Mouse (Mus musculus) urinary bladder, postnatal 4 days (tissue): ENCODE data around the gene Olfr993.

Experiments used
- DNase-seq, 2 experiments: peaks; one replicate each; pipeline ENCODE4 v3.0.0; 2021 to 2022; ENCODE audit warnings: low spot score in 2 of 2

Gene Olfr993

GRCm38 (mm10) chr2:85414777-85415176 is at the start of gene Olfr993:
Gene Olfr993 (minus strand): TSS chr2:85414877.
- no peak for DNase-seq

- no peak for DNase-seq
These were observed 28.9 kb upstream of the Olfr993 start, which contains the start of gene Olfr995 for GRCm38 (mm10) chr2:85443539-85443938. Gene Olfr995 (minus strand): TSS chr2:85443639.

- no peak for DNase-seq
These were observed 27.9 kb upstream of the Olfr993 start for GRCm38 (mm10) chr2:85442546-85442945.

- no peak for DNase-seq
These were observed 21.7 kb upstream of the Olfr993 start, which contains the start of gene Olfr994 for GRCm38 (mm10) chr2:85436351-85436750. Gene Olfr994 (minus strand): TSS chr2:85436451.

GRCm38 (mm10) chr2:85425893-85426292 is 11.2 kb upstream of the Olfr993 start:
- no peak for DNase-seq

- DNase-seq, result no peak
These were observed 5.3 kb downstream of the Olfr993 start, which contains the start of gene Olfr992 for GRCm38 (mm10) chr2:85409369-85409768. Gene Olfr992 (minus strand): TSS chr2:85409469.
